Mouse (Mus musculus): Measurements from ENCODE around the gene Ptcd3. TPM values are rescaled to one million over a fixed set of nuclear protein-coding genes. Genes with fewer than 3 reads are reported as not detected.
"Not testable (repeated sequence)": the region's sequence is repeated elsewhere in the genome, so short reads cannot be mapped to it uniquely, and the experiment has no call there.

Ptcd3 gene
- polyA plus RNA-seq, 1 experiment = 2.1 TPM

DNA sequence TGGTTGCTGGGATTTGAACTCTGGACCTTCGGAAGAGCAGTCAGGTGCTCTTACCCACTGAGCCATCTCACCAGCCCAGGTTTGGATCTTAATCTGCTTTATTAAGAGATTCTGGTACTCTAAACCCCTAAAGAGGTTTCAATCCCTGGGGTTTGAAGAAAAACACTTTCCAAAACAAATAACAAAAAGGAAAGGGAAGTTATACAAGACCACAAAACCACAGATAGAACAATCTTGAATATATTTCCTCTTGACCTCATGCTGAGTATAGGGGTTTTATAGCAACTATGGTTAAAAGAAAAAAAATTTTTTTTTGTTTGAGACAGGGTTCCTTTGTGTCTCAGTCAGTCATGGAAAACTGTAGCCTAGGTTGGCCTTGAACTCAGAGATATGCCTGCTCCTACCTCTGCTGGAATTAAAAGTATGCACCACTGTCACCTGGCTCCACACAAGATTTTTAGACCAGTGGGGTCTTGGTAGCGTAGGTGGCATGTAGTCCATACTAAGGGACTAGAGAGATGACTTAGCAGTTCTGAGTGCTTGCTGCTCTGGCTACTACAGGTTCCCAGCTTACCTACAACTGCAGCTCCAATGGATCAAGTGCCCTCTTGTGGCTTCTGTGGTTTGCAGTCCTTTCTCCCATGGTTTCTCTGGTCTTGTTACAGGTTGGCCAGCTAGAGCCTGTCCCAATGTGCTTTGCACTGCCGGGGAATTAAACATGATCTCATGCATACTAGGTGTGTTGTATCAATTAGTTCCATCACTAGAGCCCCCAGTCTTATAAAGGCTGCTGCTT lies 30.4 kb downstream of the Ptcd3 start:
- no peaks in the 10 kb centered on the region for H3K9me3 ChIP-seq
- H3K27me3 ChIP-seq (replicated peaks) = no peaks in the 10 kb centered on the region
- TF ChIP-seq GATA1 (IDR thresholded peaks at IDR 0.05; ENCODE audit: borderline replicate concordance, low read length) = no peak
- TF ChIP-seq FLI1 (IDR thresholded peaks at IDR 0.05; ENCODE audit: low read length) = no peak
- peak overlapping the region; percentile 13 for H3K4me3 ChIP-seq (replicated peaks)
- peaks cover 92% of the 10 kb centered on the region for H3K36me3 ChIP-seq (replicated peaks; ENCODE audit: low read length)
- peaks cover 11% of the 10 kb centered on the region for H3K4me1 ChIP-seq

DNA sequence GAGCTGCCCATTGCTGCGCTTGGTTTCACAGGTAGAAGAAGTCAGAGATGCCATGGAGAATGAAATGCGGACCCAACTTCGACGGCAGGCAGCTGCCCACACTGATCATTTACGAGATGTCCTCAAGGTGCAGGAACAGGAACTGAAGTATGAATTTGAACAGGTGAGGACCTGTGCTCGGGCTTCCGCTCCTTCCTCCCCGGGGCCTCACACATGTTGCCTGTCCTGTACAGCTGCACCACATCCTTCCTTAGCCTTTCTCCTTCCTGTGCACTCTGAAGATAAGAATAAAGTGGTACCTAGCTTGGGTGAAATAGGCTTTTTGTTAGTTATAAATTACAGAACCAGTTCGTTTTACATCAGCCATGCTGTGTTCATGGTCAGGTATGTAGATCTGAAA lies 37.2 kb downstream of the Ptcd3 start:
- TF ChIP-seq GATA1 (IDR thresholded peaks at IDR 0.05; ENCODE audit: borderline replicate concordance, low read length) (no peak), FLI1 (IDR thresholded peaks at IDR 0.05; ENCODE audit: low read length) (no peak)
- Histone ChIP-seq H3K9me3 (no peaks in the 10 kb centered on the region), H3K4me1 (peaks cover 20% of the 10 kb centered on the region), H3K36me3 (replicated peaks; ENCODE audit: low read length) (peaks cover 90% of the 10 kb centered on the region), H3K27me3 (replicated peaks) (no peaks in the 10 kb centered on the region), H3K4me3 (replicated peaks) (no peak overlapping the region)

DNA sequence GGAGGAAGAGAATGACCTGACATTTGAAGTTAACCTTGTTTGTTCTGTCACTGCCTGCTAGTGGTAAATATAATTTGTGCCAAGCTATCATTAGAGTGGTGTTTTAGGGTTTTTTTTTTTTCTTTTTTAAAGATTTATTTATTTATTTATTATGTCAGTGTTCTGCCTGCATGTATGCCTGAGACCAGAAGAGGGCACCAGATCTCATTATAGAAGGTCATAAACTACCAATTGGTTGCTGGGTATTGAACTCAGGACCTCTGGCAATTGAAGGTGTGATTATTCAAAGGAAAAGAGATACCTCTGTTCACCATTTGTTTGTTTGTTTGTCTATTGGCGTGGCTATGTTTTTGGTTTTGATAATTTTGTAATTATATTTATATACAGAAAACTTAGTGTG lies 39.7 kb downstream of the Ptcd3 start:
- Histone ChIP-seq H3K27me3 (replicated peaks) (no peaks in the 10 kb centered on the region), H3K9me3 (no peaks in the 10 kb centered on the region), H3K36me3 (replicated peaks; ENCODE audit: low read length) (peaks cover 90% of the 10 kb centered on the region), H3K4me3 (replicated peaks) (no peak overlapping the region), H3K4me1 (peaks cover 20% of the 10 kb centered on the region)
- TF ChIP-seq FLI1 (IDR thresholded peaks at IDR 0.05; ENCODE audit: low read length) (no peak), GATA1 (IDR thresholded peaks at IDR 0.05; ENCODE audit: borderline replicate concordance, low read length) (no peak)

DNA sequence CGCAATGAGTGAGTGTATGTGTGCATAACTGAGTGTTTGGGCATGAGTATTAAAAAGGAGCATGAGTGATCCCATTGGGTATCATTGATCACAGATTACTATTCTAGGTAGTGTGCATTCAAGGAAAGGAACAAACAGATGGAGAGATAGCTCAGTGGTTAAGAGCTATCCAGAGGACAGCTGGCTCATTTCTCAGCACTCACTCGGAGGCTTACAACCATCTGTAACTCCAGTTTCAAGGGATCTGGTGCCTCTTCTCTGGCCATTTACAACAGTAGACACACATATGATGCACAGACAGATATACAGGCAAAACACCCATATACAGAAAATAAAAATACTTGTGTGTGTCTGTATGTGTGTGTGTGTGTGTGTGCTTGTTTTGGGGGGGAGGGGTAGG lies 40.8 kb downstream of the Ptcd3 start:
- no peaks in the 10 kb centered on the region for H3K27me3 ChIP-seq (replicated peaks)
- H3K4me1 ChIP-seq = peaks cover 20% of the 10 kb centered on the region
- TF ChIP-seq FLI1 (IDR thresholded peaks at IDR 0.05; ENCODE audit: low read length) = no peak
- TF ChIP-seq GATA1 (IDR thresholded peaks at IDR 0.05; ENCODE audit: borderline replicate concordance, low read length) = no peak
- H3K36me3 ChIP-seq (replicated peaks; ENCODE audit: low read length) = peaks cover 89% of the 10 kb centered on the region
- no peaks in the 10 kb centered on the region for H3K9me3 ChIP-seq
- H3K4me3 ChIP-seq (replicated peaks) = no peak overlapping the region

DNA sequence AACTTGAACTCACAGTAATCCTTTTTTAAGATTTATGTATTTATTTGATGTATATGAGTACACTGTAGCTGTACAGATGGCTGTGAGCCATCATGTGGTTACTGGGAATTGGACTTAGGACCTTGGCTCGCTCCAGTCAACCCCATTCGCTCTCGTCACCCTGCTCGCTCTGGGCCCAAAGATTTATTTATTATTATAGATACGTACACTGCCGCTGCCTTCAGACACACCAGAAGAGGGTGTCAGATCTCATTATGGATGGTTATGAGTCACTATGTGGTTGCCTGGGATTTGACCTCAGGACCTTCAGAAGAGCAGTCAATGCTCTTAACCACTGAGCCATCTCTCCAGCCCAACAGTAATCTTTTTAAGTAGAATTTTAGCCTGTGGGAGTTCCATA lies 61.6 kb downstream of the Ptcd3 start:
- H3K9me3 ChIP-seq; H3K4me3 ChIP-seq (replicated peaks); H3K27me3 ChIP-seq (replicated peaks): not testable (repeated sequence)
- peaks cover 18% of the 10 kb centered on the region; the same call in 1 of the 2 replicates for H3K4me1 ChIP-seq
- peaks cover 66% of the 10 kb centered on the region for H3K36me3 ChIP-seq (replicated peaks; ENCODE audit: low read length)

DNA sequence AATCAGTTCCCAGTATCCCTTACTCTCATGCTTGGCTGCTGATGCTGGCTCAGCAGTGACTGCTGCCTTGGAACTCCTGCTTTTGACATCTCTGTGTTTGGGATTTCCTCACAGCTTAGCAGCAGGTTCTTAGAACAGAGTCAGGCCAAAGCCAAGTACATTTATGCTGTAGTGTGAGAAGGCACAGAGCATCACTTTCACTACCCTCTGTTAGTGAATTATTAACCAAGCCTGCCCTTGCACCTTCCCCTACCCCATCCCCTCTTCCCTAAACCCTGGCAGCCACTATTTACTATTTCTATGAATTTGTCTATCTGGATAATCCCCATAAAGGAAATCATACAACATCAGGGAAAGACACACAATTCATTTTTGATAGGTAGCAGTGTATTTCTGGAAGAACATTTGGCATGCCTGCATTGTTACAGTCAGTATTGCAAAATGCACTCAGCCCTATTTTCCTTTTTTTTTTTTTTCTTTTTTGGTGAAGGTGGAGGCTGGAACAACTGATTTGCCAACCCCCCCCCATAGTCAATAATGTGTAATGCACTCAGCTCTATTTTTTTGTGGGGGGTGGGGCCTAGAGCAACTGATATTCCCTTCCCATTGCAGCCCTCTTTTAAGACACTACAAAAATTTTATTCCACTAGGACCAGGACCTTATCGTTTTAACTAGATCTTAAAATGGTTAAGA lies 67.8 kb downstream of the Ptcd3 start:
- no peak overlapping the region for H3K4me3 ChIP-seq (replicated peaks)
- H3K27me3 ChIP-seq (replicated peaks) = no peaks in the 10 kb centered on the region
- TF ChIP-seq GATA1 (IDR thresholded peaks at IDR 0.05; ENCODE audit: borderline replicate concordance, low read length) = no peak
- TF ChIP-seq FLI1 (IDR thresholded peaks at IDR 0.05; ENCODE audit: low read length) = no peak
- no peaks in the 10 kb centered on the region for H3K9me3 ChIP-seq
- H3K36me3 ChIP-seq (replicated peaks; ENCODE audit: low read length) = peaks cover 44% of the 10 kb centered on the region
- peaks cover 48% of the 10 kb centered on the region for H3K4me1 ChIP-seq

DNA sequence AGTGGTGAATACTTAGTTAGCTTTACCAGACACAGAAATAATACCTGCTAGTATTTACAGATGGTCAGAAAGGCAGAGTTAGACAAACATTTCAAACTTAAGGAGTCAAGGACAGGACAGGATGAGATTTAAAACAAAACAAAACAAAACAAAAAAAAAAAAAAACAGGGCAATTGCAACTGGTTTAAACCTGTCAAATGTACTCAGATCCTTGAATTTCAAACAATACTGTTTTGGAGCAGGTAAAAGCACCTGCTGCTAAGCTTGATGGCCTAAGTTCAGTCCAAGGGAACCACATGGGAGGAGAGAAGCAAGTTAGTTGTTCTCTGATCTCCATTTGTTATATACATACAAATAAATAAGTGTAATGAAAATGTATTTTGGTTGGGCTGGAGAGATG lies 68.7 kb downstream of the Ptcd3 start:
- Histone ChIP-seq H3K9me3 (peaks cover 3% of the 10 kb centered on the region; the same call in 1 of the 2 replicates), H3K36me3 (replicated peaks; ENCODE audit: low read length) (peaks cover 43% of the 10 kb centered on the region), H3K4me3 (replicated peaks) (no peak overlapping the region), H3K4me1 (peaks cover 40% of the 10 kb centered on the region), H3K27me3 (replicated peaks) (no peaks in the 10 kb centered on the region)
- TF ChIP-seq GATA1 (IDR thresholded peaks at IDR 0.05; ENCODE audit: borderline replicate concordance, low read length) (no peak), FLI1 (IDR thresholded peaks at IDR 0.05; ENCODE audit: low read length) (no peak)

DNA sequence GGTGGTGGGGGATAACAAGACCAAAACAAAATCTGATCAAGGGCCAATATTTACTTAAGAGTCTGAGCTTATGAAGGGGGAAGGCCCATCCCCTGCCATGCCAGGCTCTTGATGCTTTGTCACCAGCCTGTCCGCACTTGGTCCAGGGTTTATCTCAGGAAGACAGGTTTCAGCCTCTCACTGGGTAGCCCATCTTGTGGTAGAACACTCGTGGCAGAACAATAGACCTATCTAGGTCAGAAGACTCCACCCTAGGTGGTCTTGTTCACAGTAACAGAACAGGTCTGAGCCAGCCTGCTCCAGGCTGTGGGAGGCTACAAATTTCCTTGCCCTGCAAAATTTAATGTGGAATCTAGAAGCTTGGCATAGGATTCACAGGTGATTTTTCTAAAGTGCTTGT lies 71.7 kb downstream of the Ptcd3 start:
- Histone ChIP-seq H3K27me3 (replicated peaks) (no peaks in the 10 kb centered on the region), H3K4me3 (replicated peaks) (no peak overlapping the region), H3K9me3 (peaks cover 3% of the 10 kb centered on the region; the same call in 1 of the 2 replicates), H3K36me3 (replicated peaks; ENCODE audit: low read length) (peaks cover 52% of the 10 kb centered on the region), H3K4me1 (peaks cover 52% of the 10 kb centered on the region)
- TF ChIP-seq FLI1 (IDR thresholded peaks at IDR 0.05; ENCODE audit: low read length) = no peak
- TF ChIP-seq GATA1 (IDR thresholded peaks at IDR 0.05; ENCODE audit: borderline replicate concordance, low read length) = no peak

DNA sequence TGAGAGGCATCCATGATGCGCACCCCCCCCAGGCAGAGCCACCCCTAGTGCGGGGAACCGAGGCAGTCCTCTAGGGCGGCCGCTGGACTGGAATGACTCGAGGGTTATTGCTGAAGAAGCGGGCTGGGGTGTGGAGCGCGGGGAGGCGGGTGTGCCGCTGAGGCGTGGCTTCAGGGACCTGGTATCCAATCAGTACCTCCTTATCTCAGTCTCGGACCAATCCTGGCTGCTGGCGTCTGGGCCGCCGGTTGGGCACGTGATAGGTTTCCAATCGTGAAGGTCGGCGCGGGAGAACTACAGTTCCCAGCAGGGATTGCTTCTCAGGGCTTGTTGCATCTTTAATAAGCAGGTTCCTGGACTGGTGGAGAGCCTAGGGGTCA lies 77.0 kb downstream of the Ptcd3 start:
- H3K27me3 ChIP-seq (replicated peaks) = no peaks in the 10 kb centered on the region
- H3K9me3 ChIP-seq = peaks cover 3% of the 10 kb centered on the region; the same call in 1 of the 2 replicates
- peaks cover 27% of the 10 kb centered on the region for H3K4me1 ChIP-seq
- peak overlapping the region; percentile 94 for H3K4me3 ChIP-seq (replicated peaks)
- TF ChIP-seq GATA1 (IDR thresholded peaks at IDR 0.05; ENCODE audit: borderline replicate concordance, low read length) (no peak), FLI1 (IDR thresholded peaks at IDR 0.05; ENCODE audit: low read length) (no peak)
- H3K36me3 ChIP-seq (replicated peaks; ENCODE audit: low read length) = peaks cover 28% of the 10 kb centered on the region

Data from megakaryocyte, embryonic 14.5 days (primary cell).